Mouse (Mus musculus) 416B (cell line): ENCODE results near the gene Hepacam.

Experiments used
- DNase-seq: peaks from one replicate; pipeline ENCODE4 v3.0.0; 2011; ENCODE audit warnings: low read depth

The Hepacam gene

DNA sequence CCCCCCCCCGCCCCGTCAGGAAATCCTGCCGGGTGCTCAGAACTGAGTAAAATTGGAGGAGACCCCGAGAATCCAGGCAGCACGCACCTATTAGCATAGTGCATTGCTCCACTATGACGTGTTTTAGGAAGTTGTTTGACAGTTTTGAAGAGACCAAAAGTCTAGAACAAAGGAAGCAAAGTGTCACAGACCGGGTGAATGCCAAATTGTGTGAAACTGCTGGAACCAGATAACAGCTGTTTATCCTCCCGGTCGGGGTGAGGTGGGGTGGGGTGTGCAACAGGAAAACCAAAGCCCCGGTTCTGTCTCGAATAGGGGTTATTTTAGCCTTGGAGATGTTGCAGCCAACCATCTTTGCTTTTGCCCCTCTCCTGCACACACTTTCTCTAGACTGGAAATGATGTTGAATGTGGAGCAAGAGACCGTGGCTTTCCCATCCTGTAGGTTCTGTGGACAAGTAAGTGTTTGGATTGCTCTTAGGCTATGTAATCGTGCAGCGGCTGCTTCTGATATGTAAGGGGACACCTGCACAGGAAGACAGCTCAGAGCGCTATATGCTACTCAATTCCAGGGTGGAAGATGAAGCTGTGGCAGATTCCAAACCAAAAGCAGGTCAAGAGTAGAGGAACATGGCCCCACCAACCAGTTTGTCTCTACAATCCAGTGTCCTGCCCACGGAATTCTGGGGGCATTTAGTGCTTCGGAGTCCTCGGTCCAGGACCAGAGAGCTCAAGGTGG lies 66.8 kb downstream of the Hepacam start:
- DNase-seq = peak; percentile 96

DNA sequence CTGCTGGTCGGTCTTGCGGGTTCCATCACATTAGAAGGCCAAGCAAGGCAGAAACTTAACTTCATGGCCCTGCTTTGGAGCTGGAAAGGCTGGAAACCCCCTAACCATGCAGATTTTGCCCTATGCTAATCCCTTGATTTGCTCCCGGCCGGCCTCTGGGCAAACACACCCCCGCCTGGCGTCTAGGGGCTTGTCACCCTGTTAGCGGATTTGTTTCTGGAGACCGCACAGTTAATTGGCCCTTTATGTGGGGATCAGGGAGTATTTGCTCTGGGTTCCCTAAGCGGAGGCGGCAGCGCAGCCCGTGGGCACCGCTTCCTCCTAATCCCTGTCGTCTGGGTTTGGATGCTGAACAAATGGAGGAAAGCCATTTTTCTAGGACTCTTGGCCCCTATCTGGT lies 67.8 kb downstream of the Hepacam start:
- no peak for DNase-seq

DNA sequence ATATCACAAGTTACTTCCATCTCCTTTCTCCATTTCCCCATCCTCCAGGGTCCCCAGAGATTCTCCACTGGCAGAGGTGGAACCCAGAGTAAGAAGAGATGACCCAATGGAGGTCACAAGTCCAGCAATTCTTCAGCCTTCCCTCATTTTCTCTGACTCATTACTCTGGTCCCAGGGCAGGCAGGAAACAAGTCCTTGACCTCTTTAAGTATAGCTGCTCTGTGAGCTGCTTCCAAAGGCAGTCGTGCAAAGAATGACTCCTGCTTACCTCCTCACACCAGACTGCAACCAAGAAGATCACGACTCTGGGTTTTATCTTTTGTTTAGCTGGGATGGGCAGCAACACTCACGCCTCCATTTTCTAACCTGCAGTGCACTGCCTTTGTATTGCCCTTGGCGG lies 68.5 kb downstream of the Hepacam start:
- peak; percentile 34 for DNase-seq
